Mouse (Mus musculus) brown adipose tissue, adult 24 weeks (tissue): ENCODE measurements at regions not wholly inside any gene's neighbourhood (a gene's known extent, or its start where the extent isn't known, plus 50 kb on each side); places are given as distances from the start of the nearest gene placed in this dataset.
"Not testable (repeated sequence)": the region's sequence is repeated elsewhere in the genome, so short reads cannot be mapped to it uniquely, and the experiment has no call there.

Experiments
- H3K27ac ChIP-seq: fragments of 200-500 bp; replicated peaks from 2 replicates; pipeline ENCODE4 v1.5.1; 2012; ENCODE audit warnings: low read depth, mild to moderate bottlenecking, low read length
- H3K4me1 ChIP-seq: fragments of 200-500 bp; 2 replicates; pipeline ENCODE4 v1.6.1; 2012; ENCODE audit warnings: low read length, mixed read lengths; ENCODE audit not compliant: control insufficient read depth, insufficient read depth, insufficient read length
- H3K4me3 ChIP-seq: fragments of 200-500 bp; 2 replicates; pipeline ENCODE4 v1.5.1; 2012; ENCODE audit warnings: low read depth, mild to moderate bottlenecking, low read length, moderate library complexity; ENCODE audit not compliant: insufficient read depth

DNA sequence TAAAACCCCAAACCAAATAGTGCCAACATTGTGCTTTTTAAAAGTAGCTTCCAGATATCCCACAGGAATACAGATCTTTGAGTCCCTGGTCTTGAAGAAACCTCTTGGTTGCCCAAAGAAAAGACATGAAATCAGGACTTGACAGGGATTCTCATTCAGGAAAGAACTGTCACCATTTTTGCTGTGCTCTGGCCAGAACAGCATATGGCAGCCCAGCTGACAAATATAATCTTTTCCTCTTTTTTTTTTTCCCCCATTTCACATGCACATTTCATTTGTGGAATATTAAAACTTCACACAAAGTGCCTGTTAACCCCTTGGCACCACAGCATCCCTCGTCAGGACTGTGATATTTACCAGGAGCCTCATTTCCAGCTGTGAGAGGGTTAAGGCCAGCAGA, 783.0 kb downstream of the Cypt12 start:
- Histone ChIP-seq H3K4me3 (no peak overlapping the region), H3K27ac (no peak overlapping the region), H3K4me1 (no peaks in the 10 kb centered on the region)

GRCm38 (mm10) chr3:18731674-18732073, 783.5 kb downstream of the Cypt12 start:
- no peaks in the 10 kb centered on the region for H3K4me1 ChIP-seq
- H3K4me3 ChIP-seq, result no peak overlapping the region
- H3K27ac ChIP-seq, result no peak overlapping the region

DNA sequence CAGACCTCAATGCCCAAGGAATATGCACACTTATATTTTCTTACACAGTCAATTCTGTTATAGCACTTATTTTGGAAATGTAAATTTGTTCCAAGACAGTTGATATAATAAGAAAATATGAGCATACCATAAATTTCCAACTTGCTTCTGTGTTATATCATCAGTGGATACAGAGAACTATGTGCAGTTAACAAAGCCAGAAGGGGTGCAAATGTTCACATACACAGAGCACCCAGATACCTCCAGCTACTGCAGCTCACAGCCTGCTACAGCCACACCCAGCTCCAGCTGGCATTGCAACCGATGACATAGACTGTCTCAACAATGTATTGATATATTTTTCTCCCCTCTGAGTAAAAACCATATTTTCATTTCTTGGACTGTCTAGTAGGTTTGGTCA, 785.3 kb downstream of the Cypt12 start:
- H3K27ac ChIP-seq, result no peak overlapping the region
- H3K4me3 ChIP-seq, result no peak overlapping the region
- no peaks in the 10 kb centered on the region for H3K4me1 ChIP-seq

DNA sequence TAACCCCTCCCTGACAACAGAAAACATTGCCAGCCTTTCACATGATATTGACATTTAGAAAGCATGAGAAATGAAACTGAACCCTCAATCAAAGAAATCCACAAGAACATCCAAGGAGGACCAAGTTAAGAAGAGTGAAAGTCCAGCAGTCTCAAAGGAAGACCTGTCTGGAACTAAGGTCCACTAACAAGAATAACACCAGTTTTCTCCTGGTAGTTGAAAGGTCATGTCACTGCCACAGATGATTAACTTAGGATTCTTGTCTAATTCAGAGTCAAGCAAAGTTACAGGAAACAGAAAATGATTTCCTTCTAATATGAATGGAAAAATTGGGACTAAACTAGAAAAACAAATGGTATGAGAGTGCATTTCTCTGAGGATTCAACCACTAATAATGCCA, 790.7 kb downstream of the Cypt12 start:
- no peak overlapping the region for H3K27ac ChIP-seq
- H3K4me1 ChIP-seq, result no peaks in the 10 kb centered on the region
- no peak overlapping the region for H3K4me3 ChIP-seq

GRCm38 (mm10) chr3:18740344-18740743, 792.1 kb downstream of the Cypt12 start:
- H3K4me1 ChIP-seq, result no peaks in the 10 kb centered on the region

DNA sequence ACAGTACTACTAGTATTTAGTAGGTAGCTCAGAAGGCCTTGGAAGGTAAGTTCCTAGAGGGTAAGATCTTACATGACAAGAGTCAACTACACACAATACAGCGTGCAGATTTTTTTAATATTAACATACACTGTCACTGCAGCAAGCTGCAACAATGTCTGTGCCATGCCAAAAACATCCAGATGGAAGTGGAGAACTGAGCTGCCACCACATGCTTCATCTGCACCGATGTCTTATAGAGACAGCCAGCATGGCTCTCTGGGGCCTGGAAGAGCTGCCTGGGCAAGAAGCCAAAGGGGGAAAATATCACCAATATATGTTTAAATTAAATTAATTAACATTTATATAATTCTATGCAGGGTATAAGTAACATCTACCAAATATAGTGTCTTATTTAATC, 795.3 kb downstream of the Cypt12 start:
- H3K27ac ChIP-seq, result no peak overlapping the region
- H3K4me1 ChIP-seq, result no peaks in the 10 kb centered on the region
- no peak overlapping the region for H3K4me3 ChIP-seq

More at GRCm38 (mm10) chr3:18740344-18740743, 792.1 kb downstream of the Cypt12 start:
- H3K27ac ChIP-seq, result no peak overlapping the region
- H3K4me3 ChIP-seq, result no peak overlapping the region

GRCm38 (mm10) chr3:18744216-18744615, 796.0 kb downstream of the Cypt12 start:
- Histone ChIP-seq H3K4me3 (no peak overlapping the region), H3K27ac (no peak overlapping the region), H3K4me1 (no peaks in the 10 kb centered on the region)

DNA sequence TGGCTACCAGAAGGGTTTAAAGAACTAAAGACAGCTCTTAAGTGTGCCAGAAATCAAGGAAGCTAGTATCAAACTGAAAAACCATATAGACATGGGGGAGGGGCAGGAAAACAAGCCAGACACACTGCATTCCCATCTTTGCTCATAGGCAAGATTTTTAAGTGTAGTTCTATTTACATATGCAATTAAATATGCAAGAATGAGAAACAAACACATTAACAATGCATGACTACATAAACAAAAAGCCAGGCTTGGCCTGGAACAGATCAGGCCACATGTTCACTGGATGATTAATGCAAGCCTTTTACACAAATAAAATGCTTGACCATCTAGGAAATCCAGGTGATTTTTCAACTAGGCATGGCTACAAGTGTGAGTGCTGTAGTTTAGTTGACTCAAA, 798.0 kb downstream of the Cypt12 start:
- no peak overlapping the region for H3K4me3 ChIP-seq
- H3K4me1 ChIP-seq, result no peaks in the 10 kb centered on the region
- H3K27ac ChIP-seq, result no peak overlapping the region

DNA sequence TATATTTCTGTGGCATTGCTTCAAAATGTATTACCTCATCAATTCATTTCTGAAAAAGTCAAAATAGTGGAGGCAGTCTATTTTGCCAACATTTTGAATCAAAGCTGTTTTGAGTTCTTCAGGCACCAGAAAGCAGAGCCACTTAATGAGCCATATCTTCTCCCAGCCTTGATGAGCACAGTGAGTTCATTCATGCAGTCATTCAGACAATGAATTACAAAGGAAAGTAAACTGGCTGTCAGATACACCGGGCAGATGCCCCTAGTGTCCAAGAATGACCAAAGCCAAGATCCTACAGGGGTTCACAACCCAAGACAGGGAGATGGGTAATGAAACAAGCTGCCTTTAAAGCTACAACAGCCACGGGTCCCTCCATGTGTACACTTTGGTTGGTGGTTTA, 798.7 kb downstream of the Cypt12 start:
- H3K4me1 ChIP-seq, result no peaks in the 10 kb centered on the region
- no peak overlapping the region for H3K27ac ChIP-seq
- no peak overlapping the region for H3K4me3 ChIP-seq

- no peak overlapping the region for H3K4me3 ChIP-seq
- no peak overlapping the region for H3K27ac ChIP-seq
- H3K4me1 ChIP-seq, result no peaks in the 10 kb centered on the region
Observed at GRCm38 (mm10) chr3:18751660-18752259, 803.5 kb downstream of the Cypt12 start.

- Histone ChIP-seq H3K4me1 (no peaks in the 10 kb centered on the region), H3K4me3 (no peak overlapping the region), H3K27ac (no peak overlapping the region)
Observed at GRCm38 (mm10) chr3:18764301-18765078, 816.3 kb downstream of the Cypt12 start.

- Histone ChIP-seq H3K27ac (no peak overlapping the region), H3K4me1 (no peaks in the 10 kb centered on the region), H3K4me3 (no peak overlapping the region)
Observed at GRCm38 (mm10) chr3:18778481-18778880, 830.3 kb downstream of the Cypt12 start.

GRCm38 (mm10) chr3:18787531-18788176, 839.4 kb downstream of the Cypt12 start:
- H3K27ac ChIP-seq, result no peak overlapping the region
- H3K4me3 ChIP-seq, result no peak overlapping the region
- H3K4me1 ChIP-seq, result no peaks in the 10 kb centered on the region

GRCm38 (mm10) chr3:18802794-18803193, 825.7 kb downstream of the 1700064H15Rik start:
- no peaks in the 10 kb centered on the region for H3K4me1 ChIP-seq
- no peak overlapping the region for H3K4me3 ChIP-seq
- no peak overlapping the region for H3K27ac ChIP-seq

- H3K4me3 ChIP-seq, H3K4me1 ChIP-seq, H3K27ac ChIP-seq: not testable (repeated sequence)
Observed at GRCm38 (mm10) chr3:18828788-18829320, 799.6 kb downstream of the 1700064H15Rik start.
